Mouse (Mus musculus): ENCODE measurements at regions not wholly inside any gene's neighbourhood (a gene's known extent, or its start where the extent isn't known, plus 50 kb on each side); places are given as distances from the start of the nearest gene placed in this dataset.

GRCm38 (mm10) chr9:56547291-56547977 lies 129.0 kb downstream of the Hmg20a start:
- intact Hi-C loops (cut with DNase I) = no loop called here

DNA sequence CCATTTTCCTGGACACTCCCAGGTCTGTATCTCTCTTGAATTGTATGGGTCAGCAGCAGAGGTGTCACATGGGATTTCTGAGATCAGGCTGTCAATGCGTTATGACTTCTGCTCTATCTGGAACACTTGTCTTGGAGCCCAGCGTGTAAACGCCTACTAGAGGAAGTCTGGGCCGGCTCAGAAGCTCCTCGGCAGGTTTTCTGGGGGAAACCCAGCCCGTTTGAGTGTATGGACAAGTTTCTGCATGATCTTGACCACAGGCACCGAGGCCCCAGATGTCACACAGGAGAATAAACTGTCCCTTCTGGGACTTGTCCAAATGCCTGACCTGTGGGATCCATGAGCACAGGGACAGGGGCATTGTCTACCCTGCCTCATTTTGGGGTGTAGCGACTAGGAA lies 131.4 kb downstream of the Hmg20a start:
- intact Hi-C loops (cut with DNase I) = loop anchor here (5.0 kb wide), 4 partner anchors 42 to 432 kb away; partner anchors contain the start of genes Hmg20a and Peak1

DNA sequence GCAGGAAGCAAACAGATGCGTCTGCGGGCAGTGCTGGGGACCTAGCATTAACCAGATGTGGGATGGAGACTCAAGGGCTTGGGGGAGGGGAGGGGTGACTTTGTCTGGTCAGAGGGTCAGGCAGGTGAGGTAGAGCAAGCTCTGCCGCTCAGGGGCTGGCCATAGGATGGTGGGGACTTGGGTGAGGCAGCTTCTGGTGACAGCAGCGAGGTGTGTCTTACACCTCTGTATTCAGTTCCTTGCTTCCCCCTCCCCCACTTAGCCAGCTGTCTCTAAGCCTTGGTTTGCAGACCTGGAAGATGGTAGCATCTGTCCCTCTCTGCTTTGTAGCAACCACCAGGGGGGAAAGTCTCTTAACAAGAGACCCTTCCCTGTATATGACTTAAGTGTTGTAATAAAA lies 131.8 kb downstream of the Hmg20a start:
- intact Hi-C loops (cut with DNase I) = loop anchor here (5.0 kb wide), 4 partner anchors 43 to 433 kb away; partner anchors contain the start of genes Hmg20a and Peak1

DNA sequence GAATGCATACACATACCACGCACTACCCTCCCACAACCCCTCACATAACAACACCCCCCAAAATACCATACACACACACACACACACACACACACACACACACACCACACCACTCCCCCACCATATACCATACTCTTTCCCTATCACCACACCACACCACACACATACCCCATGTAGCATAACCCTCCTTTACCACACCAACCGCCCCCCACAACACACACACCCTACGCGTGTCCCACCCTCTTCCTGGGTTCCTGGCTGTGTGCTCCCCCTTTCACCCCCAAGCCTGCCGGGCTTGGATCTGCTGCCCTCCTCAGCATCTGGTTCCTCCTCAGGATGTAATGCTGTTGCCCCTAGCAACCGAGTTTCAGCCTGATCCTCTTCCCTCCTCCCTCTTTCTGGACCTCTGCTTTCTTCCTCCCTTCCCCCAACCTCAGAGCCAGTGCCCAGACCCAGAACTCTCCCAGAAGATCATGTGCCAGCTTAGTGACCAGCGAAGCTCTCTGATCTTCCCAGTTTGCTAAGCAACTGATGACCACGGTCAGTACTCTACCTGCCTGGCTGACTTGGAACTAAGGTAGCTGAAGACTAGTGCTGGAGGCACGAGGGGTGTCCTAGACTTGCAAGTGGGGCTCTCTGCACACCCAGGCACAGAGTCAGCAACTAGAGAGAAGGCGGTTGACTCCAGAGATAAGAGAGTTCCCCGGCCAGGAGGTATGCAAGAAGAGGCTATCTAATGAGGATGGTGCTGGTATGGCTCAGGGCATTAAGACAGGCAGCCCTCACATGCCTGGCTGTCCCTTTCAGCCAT lies 133.2 kb downstream of the Hmg20a start:
- intact Hi-C loops (cut with DNase I) = loop anchor here (2.0 to 5.0 kb wide), 6 partner anchors 44 to 434 kb away; partner anchors contain the start of genes Hmg20a and Peak1

GRCm38 (mm10) chr9:56552187-56552686 lies 133.8 kb downstream of the Hmg20a start:
- intact Hi-C loops (cut with DNase I) = loop anchor here (2.0 to 5.0 kb wide), 6 partner anchors 45 to 435 kb away; partner anchors contain the start of genes Hmg20a and Peak1

DNA sequence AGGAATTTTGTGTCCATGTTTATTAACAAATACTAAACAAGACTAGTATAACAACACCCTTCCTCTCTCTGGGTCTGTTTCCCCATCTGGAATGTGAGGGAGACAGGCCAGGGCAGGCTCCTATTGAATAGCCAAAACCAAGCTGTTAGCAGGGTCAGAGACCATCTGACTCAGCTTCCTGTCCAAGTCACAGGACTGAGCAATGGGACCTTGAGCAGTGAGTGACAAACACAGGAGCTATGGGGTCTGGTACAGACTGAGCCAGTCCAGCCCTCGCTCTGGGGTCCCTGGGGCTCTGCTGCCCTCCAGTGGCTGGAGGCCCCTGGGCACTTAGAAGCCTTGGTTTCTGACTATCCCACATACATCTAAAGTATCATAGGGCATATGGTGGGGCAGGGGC lies 134.4 kb downstream of the Hmg20a start:
- intact Hi-C loops (cut with DNase I) = loop anchor here (2.0 to 5.0 kb wide), 6 partner anchors 45 to 435 kb away; partner anchors contain the start of genes Hmg20a and Peak1

- intact Hi-C loops (cut with DNase I) = loop anchor here (2.0 to 5.0 kb wide), 6 partner anchors 46 to 436 kb away; partner anchors contain the start of genes Hmg20a and Peak1
Measured at GRCm38 (mm10) chr9:56553626-56554025, 135.2 kb downstream of the Hmg20a start.

- intact Hi-C loops (cut with DNase I) = loop anchor here (5.0 kb wide), 4 partner anchors 47 to 437 kb away; partner anchors contain the start of genes Hmg20a and Peak1
Measured at GRCm38 (mm10) chr9:56554096-56554495, 135.7 kb downstream of the Hmg20a start.

GRCm38 (mm10) chr9:56559618-56560144 lies 141.3 kb downstream of the Hmg20a start:
- intact Hi-C loops (cut with DNase I) = no loop called here

GRCm38 (mm10) chr9:56562440-56562839 lies 144.0 kb downstream of the Hmg20a start:
- intact Hi-C loops (cut with DNase I) = no loop called here

DNA sequence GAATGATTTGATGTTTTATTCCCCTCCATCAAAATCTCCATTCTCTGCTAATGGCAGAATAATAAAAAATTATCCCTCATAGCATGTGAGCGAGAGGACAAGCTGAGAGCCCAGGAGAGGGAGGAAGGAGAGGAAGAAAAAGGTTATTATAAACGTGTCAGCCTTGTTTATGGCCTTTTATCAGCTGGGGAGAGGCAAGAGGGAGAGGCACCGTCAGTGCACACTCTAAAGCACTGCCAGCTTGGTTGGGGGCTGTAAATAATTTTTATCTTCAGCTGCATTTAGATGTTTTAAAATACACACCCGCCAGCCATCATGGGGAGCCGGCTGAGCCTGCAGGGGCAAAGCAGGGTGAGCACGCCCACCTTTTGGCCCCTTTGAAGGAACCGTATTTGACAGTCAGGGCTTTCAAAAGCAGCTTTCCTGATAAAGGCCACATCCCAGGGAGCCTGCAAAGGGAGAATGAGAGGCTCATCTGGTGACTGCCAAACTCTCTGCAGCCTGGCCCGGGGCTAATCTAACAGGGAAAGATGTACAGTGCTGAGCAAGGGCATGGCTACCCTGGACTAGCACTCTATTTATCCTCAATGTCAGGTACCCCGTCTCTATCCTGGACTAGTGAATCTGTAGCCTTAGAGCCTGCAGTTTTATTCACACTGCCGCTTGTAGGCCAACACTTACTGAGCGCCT lies 145.8 kb downstream of the Hmg20a start:
- intact Hi-C loops (cut with DNase I) = no loop called here

All from adrenal gland (tissue).